Mouse (Mus musculus) cortical plate, adult 2 months (tissue): Measurements from ENCODE around the gene Nek5.

Experiments used
- CTCF ChIP-seq: fragments of 200-500 bp; IDR thresholded peaks from 2 replicates; pipeline ENCODE4 v1.5.1; 2011; ENCODE audit warnings: mild to moderate bottlenecking, control low read depth, low read length; ENCODE audit not compliant: insufficient read depth; ENCODE audit errors: extremely low read depth
- POLR2A ChIP-seq: fragments of 200-500 bp; IDR thresholded peaks from 2 replicates; pipeline ENCODE4 v1.6.1; 2011; ENCODE audit warnings: mild to moderate bottlenecking, low read length, control low read depth; ENCODE audit not compliant: insufficient read depth; ENCODE audit errors: extremely low read depth

DNA sequence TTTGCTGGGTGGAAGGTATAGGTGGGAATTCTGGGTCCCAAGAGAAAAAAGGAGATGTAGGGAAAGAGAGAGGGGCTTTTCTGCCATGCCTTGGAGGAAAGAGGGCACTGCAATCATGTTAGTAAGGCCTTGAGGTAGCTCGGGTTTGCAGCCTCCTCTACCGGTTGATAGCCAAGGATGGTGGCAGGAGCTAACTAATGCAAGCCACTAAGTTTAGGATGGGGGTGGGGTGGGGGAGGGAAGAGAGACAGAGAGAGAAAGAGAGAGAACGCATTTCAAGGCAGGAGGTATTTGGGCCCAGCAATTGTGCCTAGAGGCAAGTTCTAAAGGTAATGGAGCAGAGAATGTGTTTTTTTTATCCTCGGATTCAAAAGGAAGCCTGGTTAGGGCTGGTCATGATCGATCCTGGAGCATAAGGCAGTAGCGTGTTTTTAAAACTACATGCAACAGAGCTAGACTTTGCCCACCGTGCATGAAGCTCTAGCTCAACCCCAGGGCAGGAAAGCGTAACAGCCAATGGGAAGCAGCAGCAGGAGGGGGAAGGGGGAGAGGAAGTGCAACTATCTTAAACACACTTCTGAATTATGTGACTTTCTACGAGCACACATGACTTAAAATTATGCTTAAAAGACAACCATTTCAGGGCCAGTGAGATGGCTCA lies 23.0 kb upstream of the Nek5 start:
- TF ChIP-seq CTCF: no peak
- TF ChIP-seq POLR2A: no peak
